Mouse (Mus musculus) liver, adult 10 weeks (tissue): Measurements from ENCODE around the gene Btk. TPM values are rescaled to one million over a fixed set of nuclear protein-coding genes. Genes with fewer than 3 reads are reported as not detected.

ENCODE experiments used
- polyA plus RNA-seq: library from polyadenylated mRNA; stranded (reverse); fragments of 350-450 nt; fragmentation: Illumina TruSeq; extraction: RNeasy Lipid Tissue Mini Kit (QIAGEN cat#74804); gene quantifications from one replicate; pipeline ENCODE4 v1.2.3, GENCODE M21; 2014; ENCODE audit warnings: low read depth, low replicate concordance

The Btk gene
- 0.74 TPM for polyA plus RNA-seq

GRCm38 (mm10) chrX:134582888-134583669 is at the start of gene Btk:
Gene Btk (minus strand): TSS chrX:134583570.

DNA sequence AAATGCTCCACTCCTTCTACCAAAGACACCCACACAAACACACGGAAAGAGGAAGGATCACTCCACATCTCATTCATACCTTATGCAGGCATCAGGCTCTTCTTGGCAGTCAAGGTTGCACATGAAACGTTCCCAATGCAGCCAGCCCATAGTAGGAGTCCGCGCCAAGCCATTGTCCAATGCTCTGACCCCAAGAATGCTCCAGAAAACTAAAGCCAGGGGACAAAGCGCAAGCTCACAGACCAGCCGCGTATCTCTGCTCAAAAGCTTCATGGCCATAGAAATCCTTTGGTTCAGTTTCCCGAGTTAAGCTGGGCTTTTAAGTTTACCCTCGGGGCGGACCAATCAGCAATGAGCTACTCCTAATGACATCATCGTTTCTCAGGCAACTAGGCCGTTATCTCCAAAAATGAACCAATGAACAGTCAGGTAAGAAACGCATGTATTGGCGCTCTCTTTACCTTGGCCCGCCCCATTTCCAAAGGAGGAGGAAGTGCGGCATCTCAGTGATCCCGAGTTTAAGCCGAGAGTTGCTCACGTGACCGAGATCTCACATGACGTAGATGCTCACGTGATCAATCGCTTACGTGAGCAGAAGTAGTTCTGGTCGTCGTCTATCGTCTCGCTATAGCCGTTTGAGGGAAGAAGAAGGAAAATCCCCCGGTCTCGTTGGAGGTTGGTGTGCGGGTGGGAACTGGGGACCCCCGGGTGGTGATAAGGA is 17.4 kb upstream of the Btk start, which contains the start of the genes Gla and Hnrnph2:
Gene Gla (minus strand): TSS at position 467 of the 721 bp plus-strand sequence.
Gene Hnrnph2 (plus strand): TSS at position 521 of the 721 bp plus-strand sequence.

GRCm38 (mm10) chrX:134585103-134586002 is 2.0 kb upstream of the Btk start, which contains the start of gene Rpl36a:
Gene Rpl36a (plus strand): TSS chrX:134585654.

GRCm38 (mm10) chrX:134541145-134541954 is 42.0 kb downstream of the Btk start, which contains the start of gene Timm8a1:
Gene Timm8a1 (minus strand): TSS chrX:134541865.

Other genes starting within 250 kb of the Btk start
- not detected for gene Drp2, start 179.0 kb downstream of the Btk start, polyA plus RNA-seq
- not detected for gene Taf7l, start 107.1 kb downstream of the Btk start, polyA plus RNA-seq
- 125 TPM for gene Timm8a1, start 41.7 kb downstream of the Btk start, polyA plus RNA-seq
- gene Rpl36a, start 2.1 kb upstream of the Btk start, polyA plus RNA-seq: 302 TPM
- gene Gla, start 17.6 kb upstream of the Btk start, polyA plus RNA-seq: 4.2 TPM
- gene Hnrnph2, start 17.6 kb upstream of the Btk start, polyA plus RNA-seq: 94.3 TPM
- gene Armcx4, start 102.9 kb upstream of the Btk start, polyA plus RNA-seq: 0.93 TPM
- gene Armcx1, start 134.4 kb upstream of the Btk start, polyA plus RNA-seq: 4.6 TPM
- gene Armcx6, start 167.8 kb upstream of the Btk start, polyA plus RNA-seq: 0.66 TPM
- gene Armcx3, start 173.0 kb upstream of the Btk start, polyA plus RNA-seq: 13.5 TPM
- gene Armcx2, start 225.7 kb upstream of the Btk start, polyA plus RNA-seq: 2.8 TPM